Mouse (Mus musculus) ES-Bruce4 (cell line): ENCODE data around the gene Actn2. TPM values are rescaled to one million over a fixed set of nuclear protein-coding genes. Genes with fewer than 3 reads are reported as not detected.

ENCODE experiments used
- H3K27ac ChIP-seq: 2 replicates; pipeline ENCODE4 v1.5.1; 2012; ENCODE audit warnings: low read length, inconsistent platforms; ENCODE audit not compliant: insufficient read depth
- H3K27me3 ChIP-seq: 2 replicates; pipeline ENCODE4 v1.6.1; 2012; ENCODE audit warnings: mild to moderate bottlenecking, low read length, inconsistent platforms; ENCODE audit not compliant: control insufficient read depth, poor library complexity, insufficient read depth, severe bottlenecking
- H3K36me3 ChIP-seq: 2 replicates; pipeline ENCODE4 v1.6.1; 2012; ENCODE audit warnings: inconsistent platforms, mild to moderate bottlenecking, low read length, moderate library complexity; ENCODE audit not compliant: control insufficient read depth, poor library complexity, insufficient read depth, severe bottlenecking
- H3K4me1 ChIP-seq: one replicate; pipeline ENCODE4 v1.8.1; 2011; ENCODE audit warnings: low read length; ENCODE audit not compliant: control insufficient read depth, insufficient read depth
- H3K4me3 ChIP-seq: 2 replicates; pipeline ENCODE4 v1.5.1; 2011; ENCODE audit warnings: low read depth, mild to moderate bottlenecking, low read length
- H3K9ac ChIP-seq: 2 replicates; pipeline ENCODE4 v1.6.1; 2012; ENCODE audit warnings: low read depth, mild to moderate bottlenecking, inconsistent platforms; ENCODE audit not compliant: poor library complexity, severe bottlenecking
- H3K9me3 ChIP-seq: replicated peaks from 2 replicates; pipeline ENCODE4 v1.6.1; 2012; ENCODE audit warnings: mild to moderate bottlenecking, low read length, inconsistent platforms; ENCODE audit not compliant: control insufficient read depth, poor library complexity, insufficient read depth, severe bottlenecking
- CTCF ChIP-seq: IDR thresholded peaks from one replicate; pipeline ENCODE4 v1.8.1; 2011; ENCODE audit warnings: low read depth, low read length
- EP300 ChIP-seq: IDR thresholded peaks from 2 replicates; pipeline ENCODE4 v1.6.1; 2011; ENCODE audit warnings: low read depth, low read length; ENCODE audit not compliant: insufficient read depth
- POLR2A ChIP-seq: IDR thresholded peaks from one replicate; pipeline ENCODE4 v1.8.1; 2011; ENCODE audit warnings: low read length; ENCODE audit not compliant: insufficient read depth
- polyA plus RNA-seq: library from polyadenylated mRNA; stranded (reverse); fragments of >200 nt; gene quantifications from 2 replicates; pipeline ENCODE4 v1.2.4, GENCODE M21; 2011; ENCODE audit warnings: low read depth; ENCODE audit not compliant: missing spikeins, insufficient read depth, insufficient read length

Gene Actn2
- polyA plus RNA-seq, 1 experiment = 1.4 TPM

GRCm38 (mm10) chr13:12305540-12305939 lies 35.0 kb downstream of the Actn2 start:
- Histone ChIP-seq H3K4me3 (no peak overlapping the region), H3K4me1 (no peaks in the 10 kb centered on the region), H3K9me3 (no peaks in the 10 kb centered on the region), H3K27ac (no peak overlapping the region), H3K27me3 (no peaks in the 10 kb centered on the region), H3K9ac (no peak overlapping the region), H3K36me3 (no peaks in the 10 kb centered on the region)
- no peak for TF ChIP-seq EP300
- no peak for TF ChIP-seq CTCF
- TF ChIP-seq POLR2A = no peak

- H3K4me3 ChIP-seq = no peak overlapping the region
- H3K36me3 ChIP-seq = no peaks in the 10 kb centered on the region
- no peaks in the 10 kb centered on the region for H3K27me3 ChIP-seq
- no peak overlapping the region for H3K27ac ChIP-seq
- H3K4me1 ChIP-seq = no peaks in the 10 kb centered on the region
- no peaks in the 10 kb centered on the region for H3K9me3 ChIP-seq
- no peak overlapping the region for H3K9ac ChIP-seq
- no peak for TF ChIP-seq CTCF
- TF ChIP-seq EP300 = no peak
- TF ChIP-seq POLR2A = no peak
Measured at GRCm38 (mm10) chr13:12304991-12305390, 35.6 kb downstream of the Actn2 start.

- Histone ChIP-seq H3K36me3 (no peaks in the 10 kb centered on the region), H3K4me1 (no peaks in the 10 kb centered on the region), H3K4me3 (no peak overlapping the region), H3K9me3 (no peaks in the 10 kb centered on the region), H3K27me3 (no peaks in the 10 kb centered on the region), H3K9ac (no peak overlapping the region), H3K27ac (no peak overlapping the region)
- TF ChIP-seq CTCF (no peak), EP300 (no peak), POLR2A (no peak)
Measured at GRCm38 (mm10) chr13:12297777-12298176, 42.8 kb downstream of the Actn2 start.

GRCm38 (mm10) chr13:12296701-12297100 lies 43.9 kb downstream of the Actn2 start:
- Histone ChIP-seq H3K36me3 (no peaks in the 10 kb centered on the region), H3K9me3 (no peaks in the 10 kb centered on the region), H3K4me1 (no peaks in the 10 kb centered on the region), H3K4me3 (no peak overlapping the region), H3K27ac (no peak overlapping the region), H3K9ac (no peak overlapping the region), H3K27me3 (no peaks in the 10 kb centered on the region)
- TF ChIP-seq CTCF (no peak), EP300 (no peak), POLR2A (no peak)

GRCm38 (mm10) chr13:12293810-12294209 lies 46.8 kb downstream of the Actn2 start:
- TF ChIP-seq EP300 (no peak), CTCF (no peak), POLR2A (no peak)
- H3K27me3 ChIP-seq = no peaks in the 10 kb centered on the region
- no peak overlapping the region for H3K27ac ChIP-seq
- H3K9me3 ChIP-seq = no peaks in the 10 kb centered on the region
- no peaks in the 10 kb centered on the region for H3K4me1 ChIP-seq
- no peak overlapping the region for H3K9ac ChIP-seq
- no peaks in the 10 kb centered on the region for H3K36me3 ChIP-seq
- no peak overlapping the region for H3K4me3 ChIP-seq

GRCm38 (mm10) chr13:12290700-12291099 lies 49.9 kb downstream of the Actn2 start:
- H3K9ac ChIP-seq = no peak overlapping the region
- TF ChIP-seq CTCF (no peak), EP300 (no peak), POLR2A (no peak)
- H3K27me3 ChIP-seq = no peaks in the 10 kb centered on the region
- no peaks in the 10 kb centered on the region for H3K9me3 ChIP-seq
- H3K36me3 ChIP-seq = no peaks in the 10 kb centered on the region
- no peak overlapping the region for H3K4me3 ChIP-seq
- no peak overlapping the region for H3K27ac ChIP-seq
- H3K4me1 ChIP-seq = no peaks in the 10 kb centered on the region
